Mouse (Mus musculus): ENCODE results near the gene Rasa2. TPM values are rescaled to one million over a fixed set of nuclear protein-coding genes. Genes with fewer than 3 reads are reported as not detected.

Rasa2 gene
- polyA plus RNA-seq, 1 experiment from 2014 or later: 16.0 TPM

GRCm38 (mm10) chr9:96573252-96573651 is 58.2 kb downstream of the Rasa2 start:
- Histone ChIP-seq H3K9ac (no peak overlapping the region), H3K27ac (no peak overlapping the region), H3K9me3 (replicated peaks) (no peaks in the 10 kb centered on the region), H3K4me3 (no peak overlapping the region), H3K27me3 (no peaks in the 10 kb centered on the region), H3K4me1 (no peaks in the 10 kb centered on the region), H3K36me3 (ENCODE audit: poor library complexity, severe bottlenecking) (peaks cover 16% of the 10 kb centered on the region; the same call in 1 of the 2 replicates), H3K4me2 (no peak overlapping the region)
- 9% methylated on average over 1 of the region's 1 CpGs for WGBS
- ATAC-seq: no peak

- H3K4me1 ChIP-seq: no peaks in the 10 kb centered on the region
- no peaks in the 10 kb centered on the region for H3K9me3 ChIP-seq (replicated peaks)
- 90% methylated on average over 9 of the region's 9 CpGs for WGBS
These were observed 58.7 kb downstream of the Rasa2 start for GRCm38 (mm10) chr9:96572754-96573153.

GRCm38 (mm10) chr9:96566470-96566996 is 64.9 kb downstream of the Rasa2 start:
- Histone ChIP-seq H3K27me3 (no peaks in the 10 kb centered on the region), H3K9me3 (replicated peaks) (no peaks in the 10 kb centered on the region), H3K36me3 (ENCODE audit: poor library complexity, severe bottlenecking) (peaks cover 26% of the 10 kb centered on the region), H3K9ac (no peak overlapping the region), H3K27ac (no peak overlapping the region), H3K4me1 (no peaks in the 10 kb centered on the region), H3K4me2 (no peak overlapping the region), H3K4me3 (no peak overlapping the region)
- no peak for ATAC-seq
- 87% methylated on average over 8 of the region's 8 CpGs for WGBS

More at GRCm38 (mm10) chr9:96572754-96573153, 58.7 kb downstream of the Rasa2 start:
- H3K27me3 ChIP-seq: no peaks in the 10 kb centered on the region
- peaks cover 16% of the 10 kb centered on the region; the same call in 1 of the 2 replicates for H3K36me3 ChIP-seq (ENCODE audit: poor library complexity, severe bottlenecking)
- H3K9ac ChIP-seq: no peak overlapping the region
- H3K27ac ChIP-seq: no peak overlapping the region
- no peak overlapping the region for H3K4me2 ChIP-seq
- H3K4me3 ChIP-seq: no peak overlapping the region
- ATAC-seq: no peak

GRCm38 (mm10) chr9:96563501-96563900 is 67.9 kb downstream of the Rasa2 start:
- Histone ChIP-seq H3K27me3 (no peaks in the 10 kb centered on the region), H3K9me3 (replicated peaks) (no peaks in the 10 kb centered on the region), H3K4me1 (no peaks in the 10 kb centered on the region), H3K4me3 (no peak overlapping the region), H3K9ac (no peak overlapping the region), H3K27ac (no peak overlapping the region), H3K4me2 (no peak overlapping the region), H3K36me3 (ENCODE audit: poor library complexity, severe bottlenecking) (peaks cover 33% of the 10 kb centered on the region)
- WGBS: 94% methylated on average over 4 of the region's 4 CpGs
- ATAC-seq: no peak

GRCm38 (mm10) chr9:96559148-96559547 is 72.3 kb downstream of the Rasa2 start:
- Histone ChIP-seq H3K9me3 (replicated peaks) (no peaks in the 10 kb centered on the region), H3K27ac (no peak overlapping the region), H3K27me3 (no peaks in the 10 kb centered on the region), H3K4me1 (no peaks in the 10 kb centered on the region), H3K4me3 (no peak overlapping the region), H3K36me3 (ENCODE audit: poor library complexity, severe bottlenecking) (peaks cover 29% of the 10 kb centered on the region), H3K4me2 (no peak overlapping the region), H3K9ac (no peak overlapping the region)
- WGBS: 95% methylated on average over 6 of the region's 6 CpGs
- ATAC-seq: no peak

GRCm38 (mm10) chr9:96558594-96558993 is 72.8 kb downstream of the Rasa2 start:
- no peaks in the 10 kb centered on the region for H3K27me3 ChIP-seq
- WGBS: 85% methylated on average over 1 of the region's 1 CpGs
- H3K4me3 ChIP-seq: no peak overlapping the region
- H3K9ac ChIP-seq: no peak overlapping the region
- peaks cover 27% of the 10 kb centered on the region for H3K36me3 ChIP-seq (ENCODE audit: poor library complexity, severe bottlenecking)
- no peak overlapping the region for H3K4me2 ChIP-seq
- H3K4me1 ChIP-seq: no peaks in the 10 kb centered on the region
- H3K27ac ChIP-seq: no peak overlapping the region
- H3K9me3 ChIP-seq (replicated peaks): no peaks in the 10 kb centered on the region
- ATAC-seq: no peak

GRCm38 (mm10) chr9:96554095-96554494 is 77.3 kb downstream of the Rasa2 start:
- H3K9me3 ChIP-seq (replicated peaks): no peaks in the 10 kb centered on the region
- H3K4me3 ChIP-seq: no peak overlapping the region
- 85% methylated on average over 1 of the region's 1 CpGs for WGBS
- ATAC-seq: no peak
- no peaks in the 10 kb centered on the region for H3K4me1 ChIP-seq
- H3K36me3 ChIP-seq (ENCODE audit: poor library complexity, severe bottlenecking): peaks cover 23% of the 10 kb centered on the region
- H3K27me3 ChIP-seq: no peaks in the 10 kb centered on the region
- no peak overlapping the region for H3K27ac ChIP-seq
- no peak overlapping the region for H3K9ac ChIP-seq
- no peak overlapping the region for H3K4me2 ChIP-seq

- peaks cover 28% of the 10 kb centered on the region for H3K36me3 ChIP-seq (ENCODE audit: poor library complexity, severe bottlenecking)
- no peak for ATAC-seq
- peaks cover 4% of the 10 kb centered on the region; the same call in 1 of the 2 replicates for H3K4me1 ChIP-seq
- no peak overlapping the region for H3K9ac ChIP-seq
- H3K9me3 ChIP-seq (replicated peaks): no peaks in the 10 kb centered on the region
- H3K4me2 ChIP-seq: no peak overlapping the region
- no peak overlapping the region for H3K27ac ChIP-seq
- H3K4me3 ChIP-seq: no peak overlapping the region
- 95% methylated on average over 13 of the region's 13 CpGs for WGBS
- H3K27me3 ChIP-seq: no peaks in the 10 kb centered on the region
These were observed 86.0 kb downstream of the Rasa2 start for GRCm38 (mm10) chr9:96545410-96545809.

GRCm38 (mm10) chr9:96543643-96544640 is 87.5 kb downstream of the Rasa2 start:
- Histone ChIP-seq H3K4me1 (peaks cover 4% of the 10 kb centered on the region; the same call in 1 of the 2 replicates), H3K36me3 (ENCODE audit: poor library complexity, severe bottlenecking) (peaks cover 28% of the 10 kb centered on the region), H3K4me2 (peak overlapping the region; percentile 52), H3K27me3 (no peaks in the 10 kb centered on the region), H3K4me3 (peak overlapping the region; percentile 23), H3K9me3 (replicated peaks) (no peaks in the 10 kb centered on the region), H3K27ac (no peak overlapping the region), H3K9ac (peak overlapping the region; percentile 43)
- ATAC-seq: peak; percentile 85
- 28% methylated on average over 27 of the region's 27 CpGs for WGBS

- ATAC-seq: no peak
- Histone ChIP-seq H3K9ac (no peak overlapping the region), H3K27me3 (no peaks in the 10 kb centered on the region), H3K4me3 (no peak overlapping the region), H3K4me2 (no peak overlapping the region), H3K9me3 (replicated peaks) (no peaks in the 10 kb centered on the region), H3K27ac (no peak overlapping the region), H3K4me1 (peaks cover 14% of the 10 kb centered on the region), H3K36me3 (ENCODE audit: poor library complexity, severe bottlenecking) (peaks cover 16% of the 10 kb centered on the region)
- WGBS: 68% methylated on average over 10 of the region's 10 CpGs
These were observed 92.5 kb downstream of the Rasa2 start for GRCm38 (mm10) chr9:96538916-96539315.

- 95% methylated on average over 6 of the region's 6 CpGs for WGBS
- Histone ChIP-seq H3K9ac (no peak overlapping the region), H3K4me1 (peaks cover 10% of the 10 kb centered on the region), H3K27me3 (no peaks in the 10 kb centered on the region), H3K9me3 (replicated peaks) (no peaks in the 10 kb centered on the region), H3K27ac (no peak overlapping the region), H3K4me2 (no peak overlapping the region), H3K4me3 (no peak overlapping the region), H3K36me3 (ENCODE audit: poor library complexity, severe bottlenecking) (peaks cover 11% of the 10 kb centered on the region)
- ATAC-seq: no peak
These were observed 93.8 kb downstream of the Rasa2 start for GRCm38 (mm10) chr9:96537615-96537919.

GRCm38 (mm10) chr9:96536895-96537614 is 94.4 kb downstream of the Rasa2 start:
- 36% methylated on average over 37 of the region's 37 CpGs for WGBS
- peak overlapping the region; percentile 40; the same call in 1 of the 2 replicates for H3K27ac ChIP-seq
- peak; percentile 69 for ATAC-seq

More at GRCm38 (mm10) chr9:96536895-96537614, 94.4 kb downstream of the Rasa2 start:
- H3K4me3 ChIP-seq: peak overlapping the region; percentile 35
- peaks cover 10% of the 10 kb centered on the region for H3K4me1 ChIP-seq
- no peaks in the 10 kb centered on the region for H3K9me3 ChIP-seq (replicated peaks)
- peak overlapping the region; percentile 58 for H3K9ac ChIP-seq
- H3K36me3 ChIP-seq (ENCODE audit: poor library complexity, severe bottlenecking): peaks cover 9% of the 10 kb centered on the region
- peak overlapping the region; percentile 64 for H3K4me2 ChIP-seq
- no peaks in the 10 kb centered on the region for H3K27me3 ChIP-seq

Data from forebrain, embryonic 13.5 days (tissue).